Mouse (Mus musculus): ENCODE results near the gene Tbc1d17.

The Tbc1d17 gene

DNA sequence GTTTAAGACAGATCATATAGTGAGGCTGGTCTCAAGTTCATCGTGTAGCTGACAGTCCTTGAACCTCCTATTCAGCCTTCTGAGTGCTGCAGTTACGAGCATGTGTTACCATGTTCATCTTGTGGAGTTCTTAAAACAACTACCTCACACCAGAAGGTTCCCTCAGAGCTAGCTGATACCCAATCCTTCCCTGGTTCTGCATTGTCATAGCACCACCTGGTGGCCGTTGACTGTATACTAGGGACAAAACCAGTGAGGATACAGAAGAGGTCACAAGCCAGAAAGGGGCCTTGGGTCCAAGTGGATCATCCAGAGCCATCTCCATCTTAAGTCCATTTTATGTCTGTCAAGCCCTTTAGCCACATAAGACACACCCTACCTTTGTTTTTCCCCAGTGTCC lies 24.0 kb downstream of the Tbc1d17 start:
- peak; percentile 56 for DNase-seq (ENCODE audit: low read depth, low spot score)

DNA sequence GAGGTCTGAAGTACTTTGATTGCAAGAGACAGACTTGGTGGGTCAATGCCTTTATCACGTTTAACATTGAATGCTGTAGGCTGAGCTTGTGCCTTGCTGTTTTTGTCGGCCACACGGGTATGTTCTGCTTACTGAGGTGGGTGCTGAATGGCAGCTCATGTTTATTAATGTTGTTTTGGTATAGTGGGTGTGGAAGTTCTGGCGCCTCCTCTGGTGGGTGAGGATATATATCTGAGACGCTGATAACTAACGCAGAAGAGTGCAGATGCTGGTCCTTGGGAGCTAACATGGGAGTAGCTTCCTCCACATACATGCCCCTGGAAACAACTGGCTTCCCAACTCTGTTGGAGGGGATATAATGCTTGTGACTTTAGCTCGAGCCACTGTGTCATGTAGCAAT lies 25.5 kb downstream of the Tbc1d17 start:
- no peak for DNase-seq (ENCODE audit: low read depth, low spot score)

- DNase-seq (ENCODE audit: low read depth, low spot score): no peak
Measured at GRCm38 (mm10) chr7:44821666-44822448, 27.0 kb downstream of the Tbc1d17 start.

DNA sequence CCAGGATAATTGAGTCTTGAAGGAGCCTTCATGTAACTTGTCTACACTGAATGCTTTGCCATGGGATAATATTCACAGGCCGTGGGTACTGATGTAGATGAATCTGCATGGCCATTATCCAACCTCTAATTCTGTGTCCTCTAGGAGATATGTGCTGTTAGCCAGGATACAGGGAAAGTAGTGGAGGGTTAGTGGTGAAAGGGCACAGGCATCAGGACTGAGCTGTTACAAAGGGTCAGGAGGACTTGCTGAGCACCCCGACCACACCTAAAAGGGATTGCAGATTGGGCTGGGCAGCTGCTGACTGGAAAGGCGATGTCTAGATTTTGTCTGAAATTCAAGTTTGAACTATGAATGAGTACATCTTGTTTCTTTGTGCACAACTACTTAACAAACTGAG lies 28.4 kb downstream of the Tbc1d17 start:
- DNase-seq (ENCODE audit: low read depth, low spot score): no peak

GRCm38 (mm10) chr7:44819863-44820262 lies 29.0 kb downstream of the Tbc1d17 start:
- DNase-seq (ENCODE audit: low read depth, low spot score): no peak

DNA sequence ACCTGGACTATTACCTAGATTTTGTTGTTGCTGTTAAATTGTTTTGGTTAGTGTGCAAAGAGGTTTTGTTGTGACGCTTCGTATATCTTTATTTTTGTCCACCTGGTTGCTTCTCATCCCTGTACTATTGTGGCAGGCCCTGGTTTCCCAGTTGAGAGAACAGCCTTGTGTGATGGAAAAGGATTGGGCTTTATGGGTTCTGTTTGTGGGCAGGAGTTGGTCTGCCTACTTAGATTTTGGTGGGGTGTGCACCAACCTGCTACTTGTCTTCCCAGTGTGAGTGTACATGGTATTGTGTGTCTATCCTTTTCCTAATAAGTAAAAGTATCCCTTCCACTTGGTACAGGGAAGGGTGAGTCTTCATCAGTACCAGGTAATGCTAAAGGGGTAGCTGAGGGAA lies 29.5 kb downstream of the Tbc1d17 start:
- no peak for DNase-seq (ENCODE audit: low read depth, low spot score)

GRCm38 (mm10) chr7:44818751-44819235 lies 30.1 kb downstream of the Tbc1d17 start:
- no peak for DNase-seq (ENCODE audit: low read depth, low spot score)

- no peak for DNase-seq (ENCODE audit: low read depth, low spot score)
Measured at GRCm38 (mm10) chr7:44818164-44818563, 30.7 kb downstream of the Tbc1d17 start.

- no peak for DNase-seq (ENCODE audit: low read depth, low spot score)
Measured at GRCm38 (mm10) chr7:44817441-44817840, 31.4 kb downstream of the Tbc1d17 start.

- no peak for DNase-seq (ENCODE audit: low read depth, low spot score)
Measured at GRCm38 (mm10) chr7:44816470-44817021, 32.3 kb downstream of the Tbc1d17 start, which contains the start of gene Atf5. Atf5 (minus strand) TSS chr7:44816658.

- peak; percentile 97 for DNase-seq (ENCODE audit: low read depth, low spot score)
Measured at GRCm38 (mm10) chr7:44815721-44816469, 33.0 kb downstream of the Tbc1d17 start, which contains the start of the genes Nup62 and Il4i1. Nup62 (plus strand) TSS chr7:44816088. Il4i1 (plus strand) TSS chr7:44816387.

GRCm38 (mm10) chr7:44814952-44815553 lies 33.8 kb downstream of the Tbc1d17 start:
- DNase-seq (ENCODE audit: low read depth, low spot score): no peak

- no peak for DNase-seq (ENCODE audit: low read depth, low spot score)
Measured at GRCm38 (mm10) chr7:44814423-44814822, 34.5 kb downstream of the Tbc1d17 start.

- no peak for DNase-seq (ENCODE audit: low read depth, low spot score)
Measured at GRCm38 (mm10) chr7:44813985-44814384, 34.9 kb downstream of the Tbc1d17 start.

DNA sequence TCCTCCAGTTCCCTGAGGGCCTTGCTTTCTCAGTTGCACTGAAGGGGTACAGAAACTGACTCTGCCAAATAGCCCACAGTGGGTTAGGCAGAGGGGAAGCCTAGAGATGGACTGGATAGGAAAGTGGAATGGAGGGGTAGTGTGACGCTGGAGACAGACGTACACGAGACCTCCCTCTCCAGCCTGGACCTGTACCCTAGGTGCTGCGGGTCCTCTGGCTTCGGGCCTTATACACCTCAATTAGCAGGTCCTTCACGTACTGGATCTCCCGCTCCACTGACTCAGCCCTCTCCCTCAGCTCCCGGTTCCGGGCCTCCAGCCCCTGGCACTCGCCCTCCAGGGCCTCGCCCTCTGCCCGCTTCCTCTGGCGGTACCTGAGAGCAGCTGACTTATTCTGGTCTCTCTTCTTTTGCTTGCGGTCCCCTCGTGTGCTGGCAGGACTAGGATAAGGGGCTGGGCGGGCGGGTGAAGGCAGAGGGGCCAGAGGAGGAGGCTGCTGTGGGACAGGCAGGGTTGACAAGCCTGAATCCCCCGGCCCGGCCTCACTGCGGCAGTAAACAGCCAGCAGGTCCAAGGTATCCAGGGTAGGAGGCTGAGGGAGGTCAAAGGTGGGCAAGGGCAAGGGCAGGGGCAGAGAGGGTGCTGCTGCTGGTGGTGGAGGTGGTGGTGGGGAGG lies 36.1 kb downstream of the Tbc1d17 start:
- DNase-seq (ENCODE audit: low read depth, low spot score): no peak

- no peak for DNase-seq (ENCODE audit: low read depth, low spot score)
Measured at GRCm38 (mm10) chr7:44810819-44811557, 37.9 kb downstream of the Tbc1d17 start.

DNA sequence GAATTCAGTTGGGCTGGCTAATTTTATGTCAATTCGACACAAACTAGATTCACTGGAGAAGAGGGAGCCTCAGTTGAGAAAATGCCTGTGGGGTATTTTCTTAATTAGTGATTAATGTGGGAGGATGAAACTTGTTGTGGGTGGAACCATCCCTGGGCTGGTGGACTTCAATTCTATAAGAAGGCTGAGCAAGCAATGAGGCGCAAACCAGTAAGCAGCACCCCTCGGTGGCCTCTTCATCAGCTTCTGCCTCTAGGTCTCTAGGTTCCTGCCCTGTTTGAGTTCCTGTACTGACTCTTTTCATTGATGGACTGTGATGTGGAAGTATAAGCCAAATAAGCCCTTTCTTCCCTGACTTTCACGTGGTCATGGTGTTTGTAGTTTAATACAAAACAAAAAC lies 38.5 kb downstream of the Tbc1d17 start:
- DNase-seq (ENCODE audit: low read depth, low spot score): no peak

DNA sequence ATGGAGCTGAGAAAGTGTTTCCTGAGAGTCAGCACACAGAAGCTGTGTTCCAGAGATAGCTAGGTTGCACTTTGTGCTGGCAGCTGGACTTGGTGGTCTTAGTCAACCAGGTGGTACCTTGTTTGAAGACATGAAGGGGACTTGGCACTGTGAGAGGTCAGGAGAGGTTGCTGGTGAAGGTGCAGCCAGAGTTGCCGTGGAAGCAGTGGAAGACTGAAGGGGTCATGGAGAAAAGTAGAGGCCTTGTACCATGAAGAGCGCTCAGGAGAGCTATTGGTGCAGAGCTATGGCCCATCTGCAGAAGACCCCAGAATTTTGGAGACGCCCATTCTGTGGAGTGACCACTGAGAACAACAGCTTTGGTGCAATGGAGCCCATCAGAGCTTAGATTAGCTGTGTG lies 39.4 kb downstream of the Tbc1d17 start:
- DNase-seq (ENCODE audit: low read depth, low spot score): no peak

- no peak for DNase-seq (ENCODE audit: low read depth, low spot score)
Measured at GRCm38 (mm10) chr7:44808927-44809326, 40.0 kb downstream of the Tbc1d17 start.

GRCm38 (mm10) chr7:44792781-44793180 lies 56.1 kb downstream of the Tbc1d17 start:
- DNase-seq (ENCODE audit: low read depth, low spot score): no peak

DNA sequence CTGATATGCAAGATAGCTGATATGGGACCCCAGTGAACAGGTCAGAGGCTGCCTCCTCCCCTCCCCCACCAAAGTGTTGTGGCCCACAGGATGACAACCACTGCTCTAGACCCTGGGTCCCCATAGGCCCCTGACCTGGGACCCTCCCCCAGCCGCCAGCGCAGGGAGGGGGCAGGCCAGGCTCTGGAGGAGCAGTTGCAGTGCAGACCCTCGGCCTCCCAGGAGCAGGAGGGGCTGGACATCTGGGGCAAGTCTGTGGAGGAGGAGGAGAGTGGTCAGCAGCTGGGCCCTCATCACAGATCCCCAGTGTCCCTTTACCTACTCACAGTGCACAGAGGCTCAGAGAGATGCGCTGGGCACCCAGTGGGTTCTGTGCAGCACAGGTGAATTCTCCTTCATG lies 58.8 kb downstream of the Tbc1d17 start:
- DNase-seq (ENCODE audit: low read depth, low spot score): no peak
